Mouse (Mus musculus) B cell, adult (primary cell): ENCODE measurements around the gene Gm43638. TPM values are rescaled to one million over a fixed set of nuclear protein-coding genes. Genes with fewer than 3 reads are reported as not detected.

Source experiments
- total RNA-seq: library from RNA; stranded (reverse); gene quantifications from 4 replicates; pipeline ENCODE4 v1.2.4, GENCODE M21; 2023; ENCODE audit not compliant: inconsistent age

Gm43638 gene
- not detected in 4 replicates for total RNA-seq

DNA sequence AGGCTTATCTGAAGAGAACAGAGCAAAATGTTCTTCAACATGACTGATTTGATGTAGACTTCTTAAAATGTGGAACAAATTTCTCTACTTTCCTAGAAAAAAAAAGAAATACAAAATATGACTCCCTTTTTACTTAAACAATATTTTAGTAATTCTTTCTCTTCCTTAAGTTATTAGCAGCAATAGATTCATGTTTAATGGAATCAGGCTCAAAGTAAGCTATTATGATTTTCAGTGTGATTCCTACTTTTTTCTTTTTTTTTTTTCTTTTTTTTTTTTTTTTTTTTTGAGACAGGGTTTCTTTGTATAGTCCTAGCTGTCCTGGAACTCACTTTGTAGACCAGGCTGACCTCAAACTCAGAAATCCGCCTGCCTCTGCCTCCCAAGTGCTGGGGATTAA is at the start of gene Gm43638:
Gene Gm43638, minus strand, starts transcription at position 101 of the 400 bp plus-strand sequence.

DNA sequence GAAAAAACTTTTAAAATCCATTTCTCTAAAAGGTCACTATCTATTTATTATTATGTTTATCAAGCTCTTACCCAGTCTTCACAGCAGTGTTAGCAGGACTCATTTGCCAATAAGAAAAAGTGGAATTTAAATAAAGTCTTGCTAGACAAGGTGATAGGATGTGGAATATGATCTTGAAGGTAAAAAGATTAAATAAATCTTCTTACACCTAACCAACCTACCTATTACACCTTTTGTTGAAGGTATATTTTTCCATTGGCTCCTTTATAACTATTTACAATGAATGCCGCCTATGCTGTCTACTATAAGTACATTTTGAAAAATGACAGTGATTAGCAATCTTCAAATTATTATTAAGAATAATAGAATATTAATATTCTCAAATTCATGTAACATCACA is 4.2 kb upstream of the Gm43638 start, which contains the start of gene Ugt2a1:
Gene Ugt2a1, minus strand, starts transcription at position 101 of the 400 bp plus-strand sequence.

DNA sequence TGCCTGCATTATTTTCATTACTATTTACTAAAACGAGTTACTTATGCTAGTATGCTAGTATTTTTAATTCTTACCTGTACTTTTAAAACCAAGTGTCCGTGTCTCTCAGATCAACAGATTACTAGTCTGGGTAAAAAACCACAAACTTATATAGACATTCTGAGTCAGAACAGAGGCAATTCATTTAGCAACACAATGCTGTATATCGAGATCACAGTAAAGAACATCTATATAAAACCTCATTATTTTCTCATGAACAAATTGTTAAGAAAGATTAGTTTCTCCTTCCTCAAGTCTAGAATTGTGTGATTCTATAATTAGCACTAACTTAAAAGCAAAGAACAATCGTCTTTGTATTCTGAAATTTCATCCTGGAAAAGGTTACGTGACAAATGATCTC is 4.4 kb downstream of the Gm43638 start, which contains the start of gene Ugt2a2:
Gene Ugt2a2, minus strand, starts transcription at position 101 of the 400 bp plus-strand sequence.

DNA sequence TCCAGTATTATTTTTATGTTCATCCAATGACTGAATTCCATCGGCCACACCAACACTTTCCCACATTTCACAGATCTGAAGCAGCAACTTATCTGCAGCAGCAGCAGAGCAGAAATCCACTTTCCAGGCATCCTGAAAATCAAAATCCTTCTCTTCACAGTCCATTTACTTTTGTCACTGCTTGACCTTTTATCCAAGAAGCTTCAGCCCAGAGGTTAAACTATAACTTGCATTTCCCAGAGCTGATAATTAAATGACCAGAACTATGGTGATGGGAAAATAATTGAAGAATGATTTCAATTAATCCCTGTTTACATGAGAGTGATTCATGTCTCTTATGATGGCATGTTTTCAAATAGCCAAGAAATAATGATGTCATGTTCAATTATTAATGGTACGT is 62.6 kb downstream of the Gm43638 start, which contains the start of gene Ugt2b38:
Gene Ugt2b38, minus strand, starts transcription at position 163 of the 400 bp plus-strand sequence.

Other genes with a start within 250 kb of the Gm43638 start
- gene Ugt2b37, start 232.0 kb downstream of the Gm43638 start, total RNA-seq: not detected in 4 replicates
- not detected in 4 replicates for gene Ugt2a3, start 149.6 kb downstream of the Gm43638 start, total RNA-seq
- not detected in 4 replicates for gene Ugt2b38, start 62.6 kb downstream of the Gm43638 start, total RNA-seq
- not detected in 4 replicates for gene Ugt2a2, start 4.5 kb downstream of the Gm43638 start, total RNA-seq
- not detected in 4 replicates for gene Ugt2a1, start 4.1 kb upstream of the Gm43638 start, total RNA-seq
- gene Sult1b1, start 51.4 kb upstream of the Gm43638 start, total RNA-seq: not detected in 4 replicates
- gene Sult1d1, start 82.2 kb upstream of the Gm43638 start, total RNA-seq: not detected in 4 replicates
- gene Sult1e1, start 104.8 kb upstream of the Gm43638 start, total RNA-seq: not detected in 4 replicates
- not detected in 4 replicates for gene Csn1s1, start 179.4 kb upstream of the Gm43638 start, total RNA-seq
- gene Csn2, start 212.8 kb upstream of the Gm43638 start, total RNA-seq: not detected in 4 replicates